Mouse (Mus musculus) spleen, postnatal 36 days (tissue): ENCODE measurements around the gene Dmrt1.
A peak's percentile ranks its signal among the peaks of the same experiment; 100 is the strongest.
"Not testable (repeated sequence)": the region's sequence is repeated elsewhere in the genome, so short reads cannot be mapped to it uniquely, and the experiment has no call there.

Source experiments
- DNase-seq, 2 experiments: peaks; one replicate each; pipeline ENCODE4 v3.0.0; 2022; ENCODE audit warnings: low spot score in 2 of 2, mixed read lengths in 1 of 2

The Dmrt1 gene

DNA sequence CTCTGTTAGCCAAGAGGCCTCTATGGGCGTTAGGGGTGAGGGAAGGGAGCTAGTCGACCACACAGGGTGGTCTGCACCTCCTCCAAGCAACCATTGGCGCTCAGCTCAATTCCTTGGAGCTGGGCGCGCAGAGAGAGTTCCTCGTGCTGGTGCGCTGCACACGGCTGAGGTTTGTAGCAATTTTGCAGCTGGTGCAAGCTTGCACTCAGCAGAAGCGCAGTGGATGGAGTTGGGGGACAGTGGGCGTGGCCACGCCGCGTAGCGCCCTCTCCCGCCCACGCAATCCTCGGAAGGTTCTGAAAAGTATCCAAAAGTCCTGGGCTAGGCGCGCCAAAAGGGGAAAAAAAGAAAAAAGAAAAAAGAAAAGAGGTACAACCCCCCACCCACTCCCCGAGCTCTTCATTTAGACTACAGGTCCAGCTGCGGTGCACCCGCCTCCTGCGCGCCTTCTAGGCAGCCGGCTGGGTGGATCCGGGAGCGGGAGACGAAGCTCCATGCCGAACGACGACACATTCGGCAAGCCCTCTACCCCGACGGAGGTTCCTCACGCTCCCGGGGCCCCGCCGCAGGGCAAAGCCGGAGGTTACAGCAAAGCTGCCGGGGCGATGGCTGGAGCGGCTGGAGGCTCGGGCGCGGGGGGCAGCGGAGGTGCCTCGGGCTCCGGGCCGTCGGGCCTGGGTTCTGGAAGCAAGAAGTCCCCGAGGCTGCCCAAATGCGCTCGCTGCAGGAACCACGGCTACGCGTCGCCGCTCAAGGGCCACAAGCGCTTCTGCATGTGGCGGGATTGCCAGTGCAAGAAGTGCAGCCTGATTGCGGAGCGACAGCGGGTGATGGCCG, at the start of gene Dmrt1:
Dmrt1 (plus strand) TSS at position 259 of the 837 bp plus-strand sequence.
- DNase-seq = no peak

DNA sequence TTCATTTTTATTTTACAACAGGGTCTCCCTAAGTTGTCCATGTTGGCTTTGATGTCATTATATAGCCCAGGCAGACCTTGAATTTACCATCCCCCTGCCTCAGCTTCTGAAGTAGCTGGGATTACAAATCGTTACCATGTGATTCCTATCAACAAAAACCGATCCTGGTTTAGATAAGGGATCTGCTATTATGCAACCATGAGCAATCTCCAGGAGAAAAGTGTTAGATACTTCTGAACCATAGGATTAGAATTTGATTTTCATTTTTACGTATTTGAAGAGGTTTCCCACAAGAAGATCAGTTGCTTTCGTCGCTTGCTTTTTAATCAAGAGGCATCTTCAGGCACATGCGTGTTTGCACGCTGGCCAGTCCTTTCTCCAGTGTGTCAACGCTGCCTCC, 44.7 kb upstream of the Dmrt1 start:
- no peak for DNase-seq

DNA sequence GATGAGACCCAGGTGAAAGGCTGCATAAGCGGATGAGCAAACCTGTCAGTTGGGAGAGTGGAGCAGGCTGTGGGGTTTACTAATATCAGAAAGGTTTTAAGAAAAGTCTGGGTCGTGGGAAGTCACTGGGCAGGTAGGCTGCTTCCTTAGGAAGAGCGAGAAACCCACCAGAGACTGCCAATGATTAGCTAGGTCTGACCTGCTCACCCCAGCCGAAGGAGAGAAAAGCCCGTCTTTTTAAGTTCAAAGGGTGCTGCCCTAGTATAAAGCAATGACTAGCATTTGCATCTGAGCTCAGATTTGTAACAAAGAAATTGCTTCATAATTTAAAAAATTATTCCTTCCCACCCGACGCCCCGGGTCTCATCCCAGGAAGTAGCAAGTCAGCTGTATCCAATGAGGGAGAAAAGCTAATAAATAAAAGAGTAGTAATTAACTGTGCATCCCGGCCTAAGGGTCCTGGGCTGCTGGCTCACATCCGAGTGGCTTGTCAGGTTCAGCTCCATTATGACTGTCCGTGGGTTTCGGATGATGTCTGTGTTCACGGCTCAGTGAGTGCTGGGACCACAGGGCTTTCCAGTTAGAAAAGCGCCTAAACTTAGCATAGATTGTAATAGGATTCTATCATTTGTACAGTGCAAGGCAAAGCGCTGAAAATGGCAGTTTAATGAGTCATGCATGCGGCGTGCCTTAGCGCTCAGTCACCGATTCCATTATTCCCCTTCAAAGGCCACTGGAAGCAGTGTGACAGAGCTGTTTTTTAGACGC, 43.7 kb upstream of the Dmrt1 start:
- no peak for DNase-seq

DNA sequence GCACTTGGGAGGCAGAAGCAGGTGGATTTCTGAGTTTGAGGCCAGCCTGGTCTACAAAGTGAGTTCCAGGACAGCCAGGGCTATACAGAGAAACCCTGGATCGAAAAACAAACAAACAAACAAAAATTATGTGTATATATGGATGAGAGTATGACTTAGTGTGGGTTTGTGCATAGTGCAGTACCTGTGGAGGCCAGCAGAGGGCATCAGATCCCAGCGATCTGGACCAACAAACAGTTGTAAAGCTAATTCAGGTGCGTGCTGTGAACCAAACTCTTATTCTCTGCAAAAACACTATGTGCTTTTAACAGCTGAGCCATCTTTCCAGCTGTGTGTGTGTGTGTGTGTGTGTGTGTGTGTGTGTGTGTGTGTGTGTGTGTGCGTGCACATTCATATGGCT, 29.6 kb upstream of the Dmrt1 start:
- not testable (repeated sequence) for DNase-seq

DNA sequence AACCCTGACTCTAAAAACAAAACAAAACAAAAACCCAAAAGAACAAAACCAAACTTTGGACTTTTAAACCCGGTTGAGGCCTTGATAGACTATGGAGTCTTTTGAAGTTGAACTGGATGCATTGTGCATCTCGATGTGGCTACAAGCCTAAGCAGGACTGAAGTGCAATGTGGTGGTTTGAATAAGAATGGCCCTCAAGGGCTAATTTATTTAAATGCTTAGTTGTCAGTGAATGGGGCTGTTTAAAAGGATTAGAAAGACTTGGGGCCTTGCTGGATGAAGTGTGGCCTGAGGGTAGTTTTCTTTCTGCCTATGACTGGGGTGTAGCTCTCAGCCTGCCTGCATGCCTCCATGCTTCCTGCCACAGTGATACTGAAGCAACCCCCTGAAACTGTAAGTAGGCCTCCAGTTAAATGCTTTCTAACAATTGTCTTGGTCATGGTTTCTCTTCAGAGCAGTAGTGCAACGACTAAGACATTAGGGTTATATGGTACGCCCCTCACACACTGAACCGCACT, 26.2 kb upstream of the Dmrt1 start:
- DNase-seq = no peak

DNA sequence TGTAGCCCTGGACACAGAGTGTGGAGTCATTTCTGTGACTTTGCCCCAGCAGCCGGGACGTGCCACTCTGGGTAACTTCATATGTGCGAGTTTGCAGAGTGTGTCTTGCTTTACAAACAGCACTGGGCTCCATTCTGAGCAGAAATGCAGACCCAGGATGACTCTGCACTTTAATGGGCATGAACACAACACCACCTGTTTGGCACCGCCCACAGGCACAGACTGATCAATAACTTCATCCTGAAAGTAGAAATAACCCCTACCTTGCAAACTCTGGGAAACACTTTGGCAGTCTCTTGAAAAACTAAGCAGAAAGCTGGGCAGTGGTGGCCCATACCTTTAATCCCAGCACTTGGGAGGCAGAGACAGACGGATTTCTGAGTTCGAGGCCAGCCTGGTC, 24.6 kb upstream of the Dmrt1 start:
- DNase-seq = no peak

DNA sequence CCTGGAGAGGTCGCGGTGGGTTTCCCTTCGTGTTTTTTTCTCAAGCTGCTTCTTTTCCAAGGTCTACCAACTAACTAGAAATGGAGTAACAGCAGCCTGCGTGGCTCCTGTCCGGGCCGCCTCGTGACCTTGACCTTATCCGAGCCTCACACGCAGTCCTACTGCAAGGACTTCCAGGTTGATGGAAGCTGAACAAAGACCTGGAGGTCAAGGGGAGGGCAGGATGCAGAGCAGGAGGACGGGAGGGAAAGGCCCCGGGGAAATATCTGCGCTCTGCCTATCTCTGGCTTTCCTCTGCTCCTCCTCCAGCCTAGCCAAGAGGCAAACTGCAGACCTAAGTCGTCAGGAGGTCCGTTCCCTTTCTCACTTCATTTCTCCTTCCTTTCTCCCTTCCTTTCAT, 18.9 kb upstream of the Dmrt1 start:
- DNase-seq = no peak

DNA sequence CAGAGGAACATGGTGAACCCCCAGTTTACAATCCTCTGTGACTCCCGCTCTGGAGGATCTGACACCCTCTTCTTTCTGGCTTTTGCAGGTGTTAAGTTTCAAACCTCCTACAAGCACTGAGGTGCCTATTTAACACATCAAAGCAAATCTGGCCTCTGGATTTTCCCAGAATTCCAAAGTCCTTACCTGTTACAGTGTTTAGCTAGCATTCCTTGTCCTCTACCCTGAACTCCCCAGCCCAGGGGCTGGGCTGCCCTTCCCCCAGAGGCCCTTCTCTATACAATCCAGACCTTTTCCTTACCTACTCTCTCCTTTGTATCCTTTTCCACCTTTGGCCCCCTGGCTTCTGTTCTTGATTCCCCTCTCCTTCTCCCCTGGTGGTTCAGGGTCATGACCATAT, 18.1 kb upstream of the Dmrt1 start:
- DNase-seq = no peak

DNA sequence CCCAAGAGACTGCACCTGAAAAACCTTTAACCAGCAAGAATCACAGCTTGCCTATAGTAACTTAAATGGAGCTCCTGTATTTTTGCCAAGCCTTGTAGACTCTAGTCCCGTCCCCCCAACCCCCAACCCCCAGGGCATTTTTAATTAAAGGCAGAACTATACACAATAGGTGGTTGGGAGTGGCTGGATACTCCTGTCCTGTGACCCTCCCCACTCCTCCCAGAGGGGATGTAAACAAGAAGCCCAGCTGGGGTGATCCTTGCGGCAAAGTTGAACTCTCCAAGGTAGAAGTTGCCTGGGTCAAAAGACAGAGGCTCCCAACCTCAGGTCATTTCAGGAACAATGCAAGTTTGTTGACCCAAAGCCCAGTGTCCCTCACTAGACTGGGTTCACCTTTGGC, 16.9 kb upstream of the Dmrt1 start:
- no peak for DNase-seq

DNA sequence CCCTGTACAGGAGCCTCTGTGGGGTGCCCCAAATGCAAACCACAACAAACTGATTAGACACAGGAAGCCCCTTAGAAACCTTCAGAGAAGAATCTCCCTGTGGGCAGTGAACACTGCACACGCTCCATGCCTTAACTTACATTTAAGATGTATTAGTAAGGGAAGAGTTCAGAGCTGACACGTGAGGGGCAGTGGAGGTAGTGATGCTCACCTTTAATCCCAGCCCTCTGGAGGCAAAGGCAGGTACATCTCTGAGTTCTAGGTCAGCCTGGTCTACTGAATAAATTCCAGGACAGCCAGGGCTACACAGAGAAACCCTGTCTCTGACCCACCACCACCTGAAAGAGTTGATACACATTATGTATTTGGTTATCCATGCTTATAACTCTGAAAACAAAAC, 15.9 kb upstream of the Dmrt1 start:
- no peak for DNase-seq

DNA sequence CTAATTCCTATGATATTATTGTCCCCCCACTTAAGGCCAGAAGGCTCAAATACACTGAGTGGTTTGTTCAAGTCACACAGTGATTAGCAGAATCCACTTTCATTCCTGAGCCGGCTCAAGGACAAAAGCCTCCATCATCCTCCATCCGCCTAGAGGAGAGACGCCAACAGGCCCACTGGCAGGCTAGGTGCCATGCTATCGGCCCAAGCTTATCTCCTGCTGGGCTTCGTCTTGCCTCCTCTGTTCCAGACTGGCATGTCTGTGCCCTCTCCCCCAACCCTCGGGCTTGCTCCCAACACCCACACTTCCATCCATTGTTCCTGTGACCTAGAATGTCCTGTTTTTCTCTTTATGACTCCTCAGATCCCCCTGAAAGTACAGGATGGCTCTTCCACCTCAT, 8.0 kb upstream of the Dmrt1 start:
- DNase-seq = no peak

DNA sequence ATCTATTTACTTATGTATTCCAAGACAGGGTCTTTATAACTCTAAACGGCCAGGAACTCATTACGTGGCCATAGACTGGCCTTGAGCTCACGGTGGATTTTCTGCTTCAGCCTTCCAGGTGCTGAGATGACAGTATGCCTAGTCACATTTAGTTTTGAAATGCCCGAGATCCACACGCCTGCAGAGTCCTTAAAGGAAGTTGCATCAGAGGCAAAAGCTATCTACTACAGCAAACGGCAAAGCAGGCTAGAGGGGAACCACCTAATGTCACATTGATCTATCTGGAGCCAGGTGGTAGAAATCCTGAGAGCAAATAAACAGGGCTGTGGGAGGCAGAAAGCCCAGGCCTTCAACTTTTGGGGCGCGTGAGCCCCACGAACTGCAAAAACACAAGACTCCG, 540 bp upstream of the Dmrt1 start:
- DNase-seq = no peak

DNA sequence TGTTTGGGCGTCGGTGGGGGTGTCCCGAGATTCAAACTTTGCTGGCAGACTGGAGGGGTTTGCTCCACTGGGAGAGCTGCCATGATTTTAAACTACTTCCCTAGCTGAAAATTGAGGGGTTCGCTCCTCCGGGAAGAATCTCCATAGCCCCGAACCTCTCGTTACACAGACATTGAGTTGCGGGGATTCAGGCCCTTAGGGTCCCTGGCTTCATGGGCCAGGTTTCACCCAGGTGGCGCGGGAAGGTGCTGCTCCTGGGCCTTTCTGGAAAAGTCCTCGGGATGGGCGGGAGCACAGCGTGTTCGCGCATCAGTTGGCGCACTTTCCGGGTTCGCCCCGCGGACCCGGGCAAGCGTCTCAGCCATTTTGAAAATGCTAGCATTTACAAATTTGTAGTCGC, 1.2 kb downstream of the Dmrt1 start:
- no peak for DNase-seq

DNA sequence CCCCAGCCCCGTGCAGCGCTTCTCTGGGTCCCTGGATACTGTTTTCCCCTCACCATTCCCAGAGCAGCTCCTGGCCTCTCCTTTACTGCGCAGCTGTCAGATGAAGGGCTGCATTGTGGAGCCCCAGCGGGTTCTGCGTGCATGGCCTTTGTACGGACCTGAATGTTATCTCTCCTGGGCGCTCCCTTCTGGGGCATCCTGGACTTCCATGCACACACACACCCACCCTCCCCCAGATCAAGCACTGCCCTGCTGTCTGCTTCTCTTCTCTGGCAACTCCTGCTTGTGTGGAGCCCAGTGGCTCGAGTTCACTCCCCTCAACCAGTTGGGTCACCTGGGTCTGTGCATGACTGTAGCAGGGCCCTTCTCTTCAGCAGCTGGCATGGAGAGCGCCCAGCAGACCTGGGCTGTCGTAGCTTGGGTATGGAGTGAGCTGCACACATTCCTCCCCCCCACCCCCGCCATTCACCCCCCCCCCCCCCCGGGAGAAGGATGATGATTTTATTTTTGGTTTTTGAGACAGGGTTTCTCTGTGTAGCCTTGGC, 9.6 kb downstream of the Dmrt1 start:
- DNase-seq = no peak

DNA sequence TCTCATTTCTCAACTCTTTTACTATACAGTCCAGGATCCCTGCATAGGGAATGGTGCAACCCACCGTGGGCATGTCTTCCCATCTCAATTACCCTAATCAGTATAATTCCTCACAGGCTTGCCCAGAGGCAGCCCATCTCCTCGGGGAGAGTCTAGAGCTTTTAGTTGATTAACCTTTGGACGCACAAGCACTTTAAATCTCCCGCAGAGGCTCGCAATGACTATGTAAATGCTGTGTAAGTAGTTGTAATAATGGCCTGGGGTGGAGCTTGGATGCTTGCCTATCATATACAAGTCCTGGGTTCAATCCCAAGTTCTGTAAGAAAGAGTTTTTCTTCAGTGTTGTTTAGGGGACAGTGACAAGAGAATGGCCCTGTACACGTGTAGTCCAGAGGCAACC, 18.7 kb downstream of the Dmrt1 start:
- DNase-seq = no peak

DNA sequence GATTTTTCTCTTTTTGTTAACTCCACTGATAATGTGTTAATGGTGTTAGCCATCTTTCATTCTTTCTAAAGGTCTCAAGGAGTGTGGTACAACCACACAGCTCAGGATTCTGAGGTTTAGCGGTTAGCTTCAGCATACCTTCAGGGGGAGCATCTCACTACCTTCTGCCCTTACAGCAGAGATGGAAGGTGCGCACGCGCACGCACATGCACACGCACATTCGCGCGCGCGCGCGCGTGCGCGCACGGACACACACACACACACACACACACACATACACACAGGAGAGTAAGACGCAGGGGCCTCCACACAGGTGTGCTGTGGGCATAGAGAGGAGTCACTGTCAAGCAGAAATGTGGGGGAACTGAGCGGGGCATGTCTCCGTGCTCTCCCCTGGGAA, 20.3 kb downstream of the Dmrt1 start:
- DNase-seq = no peak

DNA sequence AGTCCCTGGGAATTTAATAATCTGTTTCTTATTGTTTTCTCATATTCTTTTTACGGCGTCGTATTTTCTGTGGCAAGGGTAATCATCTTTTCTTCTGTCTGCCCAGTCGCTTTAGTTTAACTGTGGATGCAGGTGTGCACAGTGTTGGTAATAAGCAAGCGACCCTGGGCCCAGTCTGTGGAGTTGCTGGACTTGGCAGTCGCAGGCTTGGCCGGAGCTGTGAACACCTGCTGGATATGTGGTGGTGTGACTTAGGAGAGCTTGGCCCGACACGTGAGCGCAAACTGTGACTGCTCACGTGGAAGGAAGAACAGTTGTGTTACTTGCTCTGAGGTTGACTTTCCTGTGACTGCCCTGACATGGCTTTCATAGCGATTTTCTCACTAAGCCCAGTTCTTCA, 24.3 kb downstream of the Dmrt1 start:
- DNase-seq = no peak

DNA sequence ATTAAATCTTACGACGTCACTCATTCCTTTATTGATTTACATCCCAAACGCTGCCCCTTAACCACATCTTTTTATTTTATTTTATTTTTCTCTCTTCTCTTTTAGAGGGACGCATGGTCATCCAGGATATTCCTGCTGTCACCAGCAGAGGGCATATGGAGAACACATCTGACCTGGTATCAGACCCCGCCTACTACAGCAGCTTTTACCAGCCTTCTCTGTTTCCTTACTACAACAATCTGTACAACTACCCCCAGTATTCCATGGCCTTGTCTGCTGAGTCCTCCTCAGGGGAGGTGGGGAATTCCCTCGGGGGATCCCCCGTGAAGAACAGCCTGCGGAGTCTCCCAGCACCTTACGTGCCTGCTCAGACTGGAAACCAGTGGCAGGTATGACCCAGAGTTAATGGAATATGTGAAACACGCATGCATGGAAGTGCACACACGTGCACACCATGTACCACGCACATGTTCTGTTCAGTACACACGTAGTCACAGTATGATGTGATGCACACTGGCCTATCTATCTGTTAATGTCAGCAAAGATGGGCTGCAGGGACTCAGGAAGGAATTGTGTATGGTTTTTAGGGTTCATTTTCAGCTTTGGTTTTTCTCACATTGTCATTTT, 40.4 kb downstream of the Dmrt1 start:
- DNase-seq = peak; percentile 53 to 54

DNA sequence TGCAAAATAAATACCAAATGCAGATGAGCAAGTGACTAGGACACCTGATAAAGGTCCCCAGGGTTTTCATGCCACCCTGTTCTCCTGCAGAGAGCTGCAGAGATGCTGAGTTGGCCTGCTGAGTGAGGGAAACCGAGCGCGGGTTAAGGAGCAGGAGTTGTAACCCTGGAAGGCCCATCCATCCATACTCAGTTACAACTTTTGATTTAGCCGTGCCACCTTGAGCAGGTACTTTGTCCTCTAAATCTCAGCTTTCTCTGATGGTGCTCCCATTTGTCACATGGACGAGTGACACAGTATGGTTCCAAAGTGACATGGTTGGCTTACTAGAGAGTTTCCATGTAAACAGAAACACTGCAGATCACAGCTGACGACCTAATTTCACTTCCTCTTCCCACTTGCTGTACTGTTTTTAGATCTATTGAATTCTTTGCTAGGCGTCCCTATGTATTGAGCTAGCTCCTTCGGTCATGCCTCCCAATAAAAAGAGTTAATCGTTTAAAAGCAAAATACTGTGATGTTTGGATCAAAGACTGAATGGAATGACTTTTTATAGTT, 41.7 kb downstream of the Dmrt1 start:
- DNase-seq = peak; percentile 54 to 56

DNA sequence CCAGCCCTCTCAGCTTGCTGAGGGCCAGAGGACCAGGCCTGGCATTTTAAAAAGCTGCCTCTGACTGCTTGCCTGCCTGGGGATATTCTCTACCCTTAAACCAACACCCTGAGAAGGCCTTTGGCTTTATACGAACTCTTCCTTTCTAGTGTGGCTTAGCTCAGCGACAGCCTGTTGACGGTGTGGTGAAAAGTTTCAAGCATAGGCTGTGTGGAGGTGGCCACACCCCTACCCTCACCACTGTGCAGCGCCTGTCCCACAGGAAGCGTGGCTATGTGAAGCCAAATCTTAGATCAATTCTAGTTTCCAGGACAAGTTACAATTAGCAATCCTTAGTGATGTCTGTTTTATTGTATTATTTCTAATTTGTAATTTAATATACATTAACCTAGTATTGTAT, 44.9 kb downstream of the Dmrt1 start:
- DNase-seq = peak; percentile 47 to 48

DNA sequence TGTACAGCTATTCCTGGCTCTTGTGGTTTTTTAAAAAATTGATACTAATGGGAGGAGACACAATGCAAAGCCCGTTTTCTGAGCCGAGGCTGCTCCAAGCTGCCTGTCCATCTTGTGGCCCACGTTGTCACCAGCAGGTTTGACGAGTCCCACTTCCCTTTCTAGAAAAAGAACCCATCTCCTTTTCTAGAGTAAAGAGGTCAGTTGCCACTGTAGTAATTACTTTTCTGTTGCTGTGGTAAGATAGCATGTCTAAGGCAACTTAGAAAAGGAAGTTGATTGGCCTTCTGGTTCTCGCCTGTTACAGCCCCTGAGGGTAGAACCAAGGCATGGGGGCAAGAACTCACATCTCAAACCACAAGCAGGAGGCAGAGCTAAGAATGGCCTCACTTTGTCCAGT, 45.6 kb downstream of the Dmrt1 start:
- peak; percentile 6 to 9 for DNase-seq

DNA sequence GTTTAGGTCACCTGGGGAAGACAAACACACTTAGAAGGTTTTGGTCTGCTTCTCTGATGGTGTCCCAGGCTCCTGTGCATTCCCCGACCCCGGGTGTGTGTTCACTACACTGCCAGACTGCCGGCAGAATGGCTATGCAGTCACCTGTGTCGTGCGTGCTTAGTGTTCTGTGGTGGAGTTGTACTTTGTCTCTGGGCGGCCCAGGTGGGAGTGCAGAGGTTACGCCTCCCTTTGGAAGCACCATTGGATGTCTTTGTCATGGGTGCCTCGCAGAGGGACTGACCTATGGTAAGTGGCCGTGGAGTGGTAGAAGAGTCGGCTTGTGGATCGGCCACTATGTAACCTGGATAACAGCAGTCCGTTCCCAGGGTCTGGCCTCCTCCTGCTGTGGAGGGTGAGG, 59.0 kb downstream of the Dmrt1 start:
- DNase-seq = no peak
